Mouse (Mus musculus) effector memory CD4-positive, alpha-beta T cell, adult 7 months (primary cell): ENCODE results near the gene Pappa. TPM values are rescaled to one million over a fixed set of nuclear protein-coding genes. Genes with fewer than 3 reads are reported as not detected.

Source experiments
- polyA plus RNA-seq: library from polyadenylated mRNA; unstranded; fragments of 100-300 nt; shearing (Covaris generic); gene quantifications from one replicate; pipeline ENCODE4 v1.2.1, GENCODE M21; 2017

Pappa gene
- polyA plus RNA-seq: 0.16 TPM

GRCm38 (mm10) chr4:65123741-65124224 lies at the start of gene Pappa:
Gene Pappa (plus strand): TSS chr4:65124174.

